Mouse (Mus musculus): ENCODE data around the gene Rnf130. TPM values are rescaled to one million over a fixed set of nuclear protein-coding genes. Genes with fewer than 3 reads are reported as not detected.

Gene Rnf130
- polyA plus RNA-seq, 1 experiment from 2014 or later, result 46.5 TPM

- Histone ChIP-seq H3K9ac (ENCODE audit: low read depth, low read length) (no peak overlapping the region), H3K27me3 (replicated peaks; ENCODE audit: control insufficient read depth, insufficient read depth, low read length) (no peaks in the 10 kb centered on the region), H3K36me3 (ENCODE audit: control insufficient read depth, insufficient read depth) (no peaks in the 10 kb centered on the region), H3K4me1 (replicated peaks; ENCODE audit: control insufficient read depth, insufficient read depth, low read length) (no peaks in the 10 kb centered on the region), H3K4me2 (replicated peaks; ENCODE audit: low read depth) (no peak overlapping the region), H3K27ac (ENCODE audit: low read depth, low read length) (no peak overlapping the region), H3K4me3 (ENCODE audit: low read depth, low read length) (no peak overlapping the region), H3K9me3 (ENCODE audit: control insufficient read depth) (no peaks in the 10 kb centered on the region)
- ATAC-seq, result no peak
- TF ChIP-seq CTCF (IDR thresholded peaks at IDR 0.05; ENCODE audit: low read depth), result no peak
- WGBS, result 62% methylated on average over 5 of the region's 5 CpGs
These were observed 27.8 kb upstream of the Rnf130 start for GRCm38 (mm10) chr11:49997321-49997720.

- Histone ChIP-seq H3K4me2 (replicated peaks; ENCODE audit: low read depth) (no peak overlapping the region), H3K9ac (ENCODE audit: low read depth, low read length) (no peak overlapping the region), H3K4me3 (ENCODE audit: low read depth, low read length) (no peak overlapping the region), H3K4me1 (replicated peaks; ENCODE audit: control insufficient read depth, insufficient read depth, low read length) (no peaks in the 10 kb centered on the region), H3K9me3 (ENCODE audit: control insufficient read depth) (no peaks in the 10 kb centered on the region), H3K27ac (ENCODE audit: low read depth, low read length) (no peak overlapping the region), H3K36me3 (ENCODE audit: control insufficient read depth, insufficient read depth) (no peaks in the 10 kb centered on the region), H3K27me3 (replicated peaks; ENCODE audit: control insufficient read depth, insufficient read depth, low read length) (no peaks in the 10 kb centered on the region)
- ATAC-seq, result no peak
- no peak for TF ChIP-seq CTCF (IDR thresholded peaks at IDR 0.05; ENCODE audit: low read depth)
- WGBS, result 68% methylated on average over 4 of the region's 4 CpGs
These were observed 22.3 kb upstream of the Rnf130 start for GRCm38 (mm10) chr11:50002853-50003252.

GRCm38 (mm10) chr11:50007776-50008175 lies 17.4 kb upstream of the Rnf130 start:
- no peaks in the 10 kb centered on the region for H3K27me3 ChIP-seq (replicated peaks; ENCODE audit: control insufficient read depth, insufficient read depth, low read length)
- H3K4me2 ChIP-seq (replicated peaks; ENCODE audit: low read depth), result no peak overlapping the region
- no peak overlapping the region for H3K9ac ChIP-seq (ENCODE audit: low read depth, low read length)
- H3K36me3 ChIP-seq (ENCODE audit: control insufficient read depth, insufficient read depth), result no peaks in the 10 kb centered on the region
- no peak overlapping the region for H3K27ac ChIP-seq (ENCODE audit: low read depth, low read length)
- no peaks in the 10 kb centered on the region for H3K9me3 ChIP-seq (ENCODE audit: control insufficient read depth)
- 80% methylated on average over 10 of the region's 10 CpGs for WGBS
- no peak for TF ChIP-seq CTCF (IDR thresholded peaks at IDR 0.05; ENCODE audit: low read depth)
- H3K4me3 ChIP-seq (ENCODE audit: low read depth, low read length), result no peak overlapping the region
- ATAC-seq, result no peak
- H3K4me1 ChIP-seq (replicated peaks; ENCODE audit: control insufficient read depth, insufficient read depth, low read length), result no peaks in the 10 kb centered on the region

GRCm38 (mm10) chr11:50008231-50008630 lies 16.9 kb upstream of the Rnf130 start:
- Histone ChIP-seq H3K4me2 (replicated peaks; ENCODE audit: low read depth) (no peak overlapping the region), H3K4me1 (replicated peaks; ENCODE audit: control insufficient read depth, insufficient read depth, low read length) (no peaks in the 10 kb centered on the region), H3K36me3 (ENCODE audit: control insufficient read depth, insufficient read depth) (no peaks in the 10 kb centered on the region), H3K9ac (ENCODE audit: low read depth, low read length) (no peak overlapping the region), H3K4me3 (ENCODE audit: low read depth, low read length) (no peak overlapping the region), H3K27ac (ENCODE audit: low read depth, low read length) (no peak overlapping the region), H3K27me3 (replicated peaks; ENCODE audit: control insufficient read depth, insufficient read depth, low read length) (no peaks in the 10 kb centered on the region), H3K9me3 (ENCODE audit: control insufficient read depth) (no peaks in the 10 kb centered on the region)
- ATAC-seq, result no peak
- no peak for TF ChIP-seq CTCF (IDR thresholded peaks at IDR 0.05; ENCODE audit: low read depth)
- WGBS, result 59% methylated on average over 5 of the region's 5 CpGs

GRCm38 (mm10) chr11:50013016-50013415 lies 12.1 kb upstream of the Rnf130 start:
- H3K4me2 ChIP-seq (replicated peaks; ENCODE audit: low read depth), result no peak overlapping the region
- WGBS, result 75% methylated on average over 5 of the region's 6 CpGs

GRCm38 (mm10) chr11:50016503-50016902 lies 8.6 kb upstream of the Rnf130 start:
- no peak overlapping the region for H3K4me3 ChIP-seq (ENCODE audit: low read depth, low read length)
- H3K4me1 ChIP-seq (replicated peaks; ENCODE audit: control insufficient read depth, insufficient read depth, low read length), result no peaks in the 10 kb centered on the region
- no peak for ATAC-seq
- H3K9me3 ChIP-seq (ENCODE audit: control insufficient read depth), result no peaks in the 10 kb centered on the region
- no peaks in the 10 kb centered on the region for H3K36me3 ChIP-seq (ENCODE audit: control insufficient read depth, insufficient read depth)
- H3K27me3 ChIP-seq (replicated peaks; ENCODE audit: control insufficient read depth, insufficient read depth, low read length), result no peaks in the 10 kb centered on the region
- WGBS, result 76% methylated on average over 5 of the region's 5 CpGs
- H3K9ac ChIP-seq (ENCODE audit: low read depth, low read length), result no peak overlapping the region
- H3K27ac ChIP-seq (ENCODE audit: low read depth, low read length), result no peak overlapping the region
- no peak for TF ChIP-seq CTCF (IDR thresholded peaks at IDR 0.05; ENCODE audit: low read depth)
- no peak overlapping the region for H3K4me2 ChIP-seq (replicated peaks; ENCODE audit: low read depth)

More at GRCm38 (mm10) chr11:50013016-50013415, 12.1 kb upstream of the Rnf130 start:
- Histone ChIP-seq H3K9ac (ENCODE audit: low read depth, low read length) (no peak overlapping the region), H3K9me3 (ENCODE audit: control insufficient read depth) (no peaks in the 10 kb centered on the region), H3K4me1 (replicated peaks; ENCODE audit: control insufficient read depth, insufficient read depth, low read length) (no peaks in the 10 kb centered on the region), H3K36me3 (ENCODE audit: control insufficient read depth, insufficient read depth) (no peaks in the 10 kb centered on the region), H3K4me3 (ENCODE audit: low read depth, low read length) (no peak overlapping the region), H3K27me3 (replicated peaks; ENCODE audit: control insufficient read depth, insufficient read depth, low read length) (no peaks in the 10 kb centered on the region), H3K27ac (ENCODE audit: low read depth, low read length) (no peak overlapping the region)
- TF ChIP-seq CTCF (IDR thresholded peaks at IDR 0.05; ENCODE audit: low read depth), result no peak
- no peak for ATAC-seq

GRCm38 (mm10) chr11:50017511-50017910 lies 7.6 kb upstream of the Rnf130 start:
- Histone ChIP-seq H3K27ac (ENCODE audit: low read depth, low read length) (no peak overlapping the region), H3K4me2 (replicated peaks; ENCODE audit: low read depth) (no peak overlapping the region), H3K4me3 (ENCODE audit: low read depth, low read length) (no peak overlapping the region), H3K9me3 (ENCODE audit: control insufficient read depth) (no peaks in the 10 kb centered on the region), H3K9ac (ENCODE audit: low read depth, low read length) (no peak overlapping the region), H3K4me1 (replicated peaks; ENCODE audit: control insufficient read depth, insufficient read depth, low read length) (no peaks in the 10 kb centered on the region), H3K36me3 (ENCODE audit: control insufficient read depth, insufficient read depth) (no peaks in the 10 kb centered on the region), H3K27me3 (replicated peaks; ENCODE audit: control insufficient read depth, insufficient read depth, low read length) (no peaks in the 10 kb centered on the region)
- no peak for ATAC-seq
- WGBS, result 71% methylated on average over 7 of the region's 7 CpGs
- no peak for TF ChIP-seq CTCF (IDR thresholded peaks at IDR 0.05; ENCODE audit: low read depth)
